Mouse (Mus musculus): ENCODE results near the gene Scrn2. TPM values are rescaled to one million over a fixed set of nuclear protein-coding genes. Genes with fewer than 3 reads are reported as not detected.

Scrn2 gene
- total RNA-seq, 1 experiment from 2014 or later, result 21.5 TPM

GRCm38 (mm10) chr11:97049492-97050085, 19.9 kb downstream of the Scrn2 start:
- ATAC-seq (replicated peaks; ENCODE audit: low read depth, poor library complexity, severe bottlenecking), result no peak

- ATAC-seq (replicated peaks; ENCODE audit: low read depth, poor library complexity, severe bottlenecking), result peak; percentile 91
Observed at GRCm38 (mm10) chr11:97050216-97050943, 20.6 kb downstream of the Scrn2 start, which contains the start of gene Osbpl7. Osbpl7 (plus strand) TSS chr11:97050628.

GRCm38 (mm10) chr11:97050944-97051586, 21.3 kb downstream of the Scrn2 start:
- ATAC-seq (replicated peaks; ENCODE audit: low read depth, poor library complexity, severe bottlenecking), result no peak

- peak; percentile 23; the same call in 1 of the 2 replicates for ATAC-seq (replicated peaks; ENCODE audit: low read depth, poor library complexity, severe bottlenecking)
Observed at GRCm38 (mm10) chr11:97052219-97052646, 22.5 kb downstream of the Scrn2 start.

GRCm38 (mm10) chr11:97063274-97063920, 33.7 kb downstream of the Scrn2 start:
- no peak for ATAC-seq (replicated peaks; ENCODE audit: low read depth, poor library complexity, severe bottlenecking)

GRCm38 (mm10) chr11:97063921-97064295, 34.2 kb downstream of the Scrn2 start:
- no peak for ATAC-seq (replicated peaks; ENCODE audit: low read depth, poor library complexity, severe bottlenecking)

- ATAC-seq (replicated peaks; ENCODE audit: low read depth, poor library complexity, severe bottlenecking), result no peak
Observed at GRCm38 (mm10) chr11:97065538-97066295, 36.0 kb downstream of the Scrn2 start.

- ATAC-seq (replicated peaks; ENCODE audit: low read depth, poor library complexity, severe bottlenecking), result no peak
Observed at GRCm38 (mm10) chr11:97066656-97067360, 37.1 kb downstream of the Scrn2 start.

GRCm38 (mm10) chr11:97069333-97069732, 39.6 kb downstream of the Scrn2 start:
- ATAC-seq (replicated peaks; ENCODE audit: low read depth, poor library complexity, severe bottlenecking), result no peak

- ATAC-seq (replicated peaks; ENCODE audit: low read depth, poor library complexity, severe bottlenecking), result no peak
Observed at GRCm38 (mm10) chr11:97069770-97070169, 40.0 kb downstream of the Scrn2 start.

GRCm38 (mm10) chr11:97071129-97071528, 41.4 kb downstream of the Scrn2 start:
- ATAC-seq (replicated peaks; ENCODE audit: low read depth, poor library complexity, severe bottlenecking), result no peak

- ATAC-seq (replicated peaks; ENCODE audit: low read depth, poor library complexity, severe bottlenecking), result peak; percentile 68
Observed at GRCm38 (mm10) chr11:97072533-97072932, 42.8 kb downstream of the Scrn2 start.

- ATAC-seq (replicated peaks; ENCODE audit: low read depth, poor library complexity, severe bottlenecking), result no peak
Observed at GRCm38 (mm10) chr11:97074235-97074634, 44.5 kb downstream of the Scrn2 start.

- peak; percentile 40; the same call in 1 of the 2 replicates for ATAC-seq (replicated peaks; ENCODE audit: low read depth, poor library complexity, severe bottlenecking)
Observed at GRCm38 (mm10) chr11:97078751-97079150, 49.0 kb downstream of the Scrn2 start.

- ATAC-seq (replicated peaks; ENCODE audit: low read depth, poor library complexity, severe bottlenecking), result no peak
Observed at GRCm38 (mm10) chr11:97080291-97080690, 50.6 kb downstream of the Scrn2 start.

GRCm38 (mm10) chr11:97082977-97083376, 53.2 kb downstream of the Scrn2 start:
- ATAC-seq (replicated peaks; ENCODE audit: low read depth, poor library complexity, severe bottlenecking), result peak; percentile 70

Measured in common myeloid progenitor, adult 5-6 weeks (primary cell).